Mouse (Mus musculus) kidney, embryonic 14.5 days (tissue): Measurements from ENCODE around the gene Prg3. TPM values are rescaled to one million over a fixed set of nuclear protein-coding genes. Genes with fewer than 3 reads are reported as not detected.

Experiments
- ATAC-seq: fragments of 200-750 bp; cut with Nextera tagmentation; 2 replicates; pipeline ENCODE4 v1.8.0; 2017; ENCODE audit warnings: moderate number of reproducible peaks, mild to moderate bottlenecking, moderate TSS enrichment, moderate library complexity; ENCODE audit not compliant: low FRiP score, low TSS enrichment
- H3K27ac ChIP-seq: fragments of 300-500 bp; sonication (generic); 2 replicates; pipeline ENCODE4 v1.5.1; 2014; ENCODE audit warnings: low read depth, mild to moderate bottlenecking, low read length, moderate library complexity, mixed read lengths
- H3K27me3 ChIP-seq: fragments of 300-500 bp; sonication (generic); 2 replicates; pipeline ENCODE4 v1.6.1; 2014; ENCODE audit warnings: mild to moderate bottlenecking, low read length; ENCODE audit not compliant: control insufficient read depth, insufficient read depth
- H3K36me3 ChIP-seq: fragments of 300-500 bp; sonication (generic); 2 replicates; pipeline ENCODE4 v1.6.1; 2014; ENCODE audit warnings: low read length, mixed read lengths; ENCODE audit not compliant: control insufficient read depth, insufficient read depth
- H3K4me1 ChIP-seq: fragments of 300-500 bp; sonication (generic); 2 replicates; pipeline ENCODE4 v1.6.1; 2014; ENCODE audit warnings: low read length, mixed read lengths; ENCODE audit not compliant: control insufficient read depth, insufficient read depth
- H3K4me2 ChIP-seq: fragments of 300-500 bp; sonication (generic); replicated peaks from 2 replicates; pipeline ENCODE4 v1.6.1; 2014; ENCODE audit warnings: low read depth, mild to moderate bottlenecking, low read length
- H3K4me3 ChIP-seq: fragments of 300-500 bp; sonication (generic); 2 replicates; pipeline ENCODE4 v1.5.1; 2014; ENCODE audit warnings: mild to moderate bottlenecking, low read length
- H3K9ac ChIP-seq: fragments of 300-500 bp; sonication (generic); 2 replicates; pipeline ENCODE4 v1.6.1; 2014; ENCODE audit warnings: low read depth, mild to moderate bottlenecking, low read length, moderate library complexity
- H3K9me3 ChIP-seq: fragments of 300-500 bp; sonication (generic); 2 replicates; pipeline ENCODE4 v1.6.1; 2016; ENCODE audit warnings: low read length; ENCODE audit not compliant: control insufficient read depth
- WGBS: fragments of 180-500 bp; shearing (Covaris S2); extraction: QIAGEN DNeasy Blood & Tissue Kit; methylation state at CpG from one replicate; pipeline ENCODE4 v1.1.7; 2014; 5-methylcytosine and 5-hydroxymethylcytosine counted together
- polyA plus RNA-seq: library from polyadenylated mRNA; unstranded; fragments of >200 nt; fragmentation: Nextera tagmentation; extraction: Ambion mirVana; gene quantifications from 2 replicates; pipeline ENCODE4 v1.2.1, GENCODE M21; 2014

The Prg3 gene
- polyA plus RNA-seq, 1 experiment from 2014 or later = not detected

GRCm38 (mm10) chr2:85006600-85006999, 18.6 kb downstream of the Prg3 start:
- Histone ChIP-seq H3K27me3 (no peaks in the 10 kb centered on the region), H3K36me3 (no peaks in the 10 kb centered on the region), H3K27ac (no peak overlapping the region), H3K9me3 (no peaks in the 10 kb centered on the region), H3K9ac (no peak overlapping the region), H3K4me1 (no peaks in the 10 kb centered on the region), H3K4me2 (no peak overlapping the region), H3K4me3 (no peak overlapping the region)
- 82% methylated on average over 7 of the region's 7 CpGs for WGBS
- ATAC-seq = no peak

- peaks cover 3% of the 10 kb centered on the region; the same call in 1 of the 2 replicates for H3K4me1 ChIP-seq
- H3K27me3 ChIP-seq = no peaks in the 10 kb centered on the region
- H3K9ac ChIP-seq = no peak overlapping the region
- no peak overlapping the region for H3K4me3 ChIP-seq
- ATAC-seq = no peak
- 24% methylated on average over 4 of the region's 4 CpGs for WGBS
- no peak overlapping the region for H3K4me2 ChIP-seq
- H3K36me3 ChIP-seq = no peaks in the 10 kb centered on the region
- no peak overlapping the region for H3K27ac ChIP-seq
- no peaks in the 10 kb centered on the region for H3K9me3 ChIP-seq
Observed at GRCm38 (mm10) chr2:85007729-85008128, 19.7 kb downstream of the Prg3 start.

DNA sequence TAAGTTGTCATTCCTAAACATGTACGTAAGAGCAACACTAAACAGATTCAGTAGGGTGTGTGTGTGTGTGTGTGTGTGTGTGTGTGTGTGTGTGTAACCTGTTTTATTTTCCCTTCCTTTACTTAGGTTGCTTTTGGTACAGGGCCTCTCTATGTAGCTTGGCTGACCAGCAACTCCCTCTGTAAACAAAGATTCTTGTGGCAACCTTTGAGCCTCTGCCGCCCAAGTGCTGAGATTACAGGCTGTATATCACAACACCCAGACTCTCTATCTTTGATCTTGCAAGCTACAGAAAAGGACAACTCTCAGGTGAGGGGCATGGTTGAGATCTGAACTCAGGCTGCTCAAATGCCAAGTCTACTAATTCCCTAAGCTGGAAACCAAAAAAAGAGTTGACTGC, 21.2 kb downstream of the Prg3 start:
- H3K9ac ChIP-seq = no peak overlapping the region
- no peak for ATAC-seq
- 54% methylated on average over 2 of the region's 2 CpGs for WGBS
- no peak overlapping the region for H3K4me2 ChIP-seq
- H3K4me3 ChIP-seq = no peak overlapping the region
- H3K9me3 ChIP-seq = no peaks in the 10 kb centered on the region
- no peak overlapping the region for H3K27ac ChIP-seq
- no peaks in the 10 kb centered on the region for H3K27me3 ChIP-seq
- no peaks in the 10 kb centered on the region for H3K36me3 ChIP-seq
- H3K4me1 ChIP-seq = peaks cover 3% of the 10 kb centered on the region; the same call in 1 of the 2 replicates

DNA sequence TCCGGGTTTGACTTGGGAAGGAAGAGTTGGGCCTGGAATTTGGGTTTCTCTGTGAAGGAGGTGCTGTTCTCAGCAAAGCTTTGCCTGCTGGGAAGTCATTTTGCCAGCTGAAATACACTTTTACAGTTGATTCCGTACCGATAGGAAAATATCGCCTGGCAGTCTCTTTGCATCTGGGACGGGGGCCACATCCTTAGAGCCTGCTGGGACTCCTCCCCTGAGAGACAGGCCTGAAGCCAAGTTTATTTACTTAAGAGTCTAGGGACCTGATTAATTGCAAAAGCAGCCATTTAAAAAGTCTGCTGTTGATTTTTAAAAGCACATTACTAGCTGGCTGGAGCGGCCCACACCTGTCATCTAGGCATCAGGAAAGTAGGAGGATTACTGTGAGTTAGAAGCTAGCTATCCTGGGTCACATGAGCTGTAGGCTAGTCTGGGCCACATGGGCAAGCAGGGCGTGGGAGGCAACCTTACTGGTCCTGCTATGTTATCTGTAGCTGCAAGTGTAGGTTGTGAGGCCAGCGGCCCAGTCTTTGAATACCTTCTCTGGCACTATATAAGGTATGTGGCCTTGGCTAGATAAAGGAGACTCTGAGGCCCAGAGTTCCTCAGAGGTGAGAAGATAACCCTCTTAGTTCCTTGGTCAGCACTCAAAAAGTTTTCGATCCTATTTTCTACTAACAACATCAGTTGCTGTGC, 24.0 kb downstream of the Prg3 start:
- Histone ChIP-seq H3K27me3 (no peaks in the 10 kb centered on the region), H3K27ac (no peak overlapping the region), H3K4me3 (no peak overlapping the region), H3K4me1 (peaks cover 3% of the 10 kb centered on the region; the same call in 1 of the 2 replicates), H3K9me3 (no peaks in the 10 kb centered on the region), H3K4me2 (no peak overlapping the region), H3K36me3 (no peaks in the 10 kb centered on the region), H3K9ac (no peak overlapping the region)
- peak; percentile 79 for ATAC-seq
- 30% methylated on average over 9 of the region's 9 CpGs for WGBS

- H3K4me1 ChIP-seq = peaks cover 3% of the 10 kb centered on the region; the same call in 1 of the 2 replicates
- ATAC-seq = 0 out of 2 replicates have a peak, but pooled peaks have one; percentile 7
- no peaks in the 10 kb centered on the region for H3K36me3 ChIP-seq
- H3K4me3 ChIP-seq = no peak overlapping the region
- no peak overlapping the region for H3K27ac ChIP-seq
- H3K27me3 ChIP-seq = no peaks in the 10 kb centered on the region
- no peak overlapping the region for H3K9ac ChIP-seq
- H3K4me2 ChIP-seq = no peak overlapping the region
- WGBS = 81% methylated on average over 14 of the region's 14 CpGs
- H3K9me3 ChIP-seq = no peaks in the 10 kb centered on the region
Observed at GRCm38 (mm10) chr2:85012679-85013078, 24.7 kb downstream of the Prg3 start.

GRCm38 (mm10) chr2:85013826-85014587, 26.0 kb downstream of the Prg3 start:
- H3K36me3 ChIP-seq = no peaks in the 10 kb centered on the region
- ATAC-seq = no peak
- no peaks in the 10 kb centered on the region for H3K9me3 ChIP-seq
- 75% methylated on average over 5 of the region's 5 CpGs for WGBS
- no peak overlapping the region for H3K4me3 ChIP-seq
- H3K9ac ChIP-seq = no peak overlapping the region
- H3K4me1 ChIP-seq = peaks cover 3% of the 10 kb centered on the region; the same call in 1 of the 2 replicates
- no peak overlapping the region for H3K4me2 ChIP-seq
- H3K27me3 ChIP-seq = no peaks in the 10 kb centered on the region
- H3K27ac ChIP-seq = no peak overlapping the region

- Histone ChIP-seq H3K36me3 (no peaks in the 10 kb centered on the region), H3K27ac (no peak overlapping the region), H3K9me3 (no peaks in the 10 kb centered on the region), H3K9ac (no peak overlapping the region), H3K4me2 (no peak overlapping the region), H3K4me3 (no peak overlapping the region), H3K4me1 (peaks cover 3% of the 10 kb centered on the region; the same call in 1 of the 2 replicates), H3K27me3 (no peaks in the 10 kb centered on the region)
- 26% methylated on average over 3 of the region's 3 CpGs for WGBS
- ATAC-seq = no peak
Observed at GRCm38 (mm10) chr2:85014588-85014982, 26.6 kb downstream of the Prg3 start.

DNA sequence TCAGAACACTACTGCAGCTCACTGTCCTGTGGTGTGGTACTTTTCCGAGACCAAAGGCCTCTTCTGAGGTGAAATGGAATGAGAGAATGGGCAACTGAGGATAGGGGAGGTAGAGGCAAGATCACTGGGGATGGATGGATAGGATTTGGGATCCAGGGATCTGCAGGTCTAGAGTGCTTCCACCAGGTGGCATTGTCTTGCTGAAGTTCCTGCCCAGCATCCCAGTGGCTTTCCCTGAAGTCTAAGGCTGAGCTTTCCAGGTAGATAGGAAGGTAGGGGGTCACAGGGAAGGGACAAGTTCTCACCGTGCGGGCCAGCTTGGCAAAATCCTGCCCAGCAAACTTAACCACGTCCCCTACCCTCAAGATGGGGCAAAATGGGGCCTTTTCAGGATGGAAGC, 34.0 kb downstream of the Prg3 start:
- WGBS = 12% methylated on average over 4 of the region's 4 CpGs
- no peaks in the 10 kb centered on the region for H3K36me3 ChIP-seq
- H3K4me2 ChIP-seq = no peak overlapping the region
- no peak overlapping the region for H3K9ac ChIP-seq
- no peak overlapping the region for H3K27ac ChIP-seq
- H3K4me3 ChIP-seq = no peak overlapping the region
- no peaks in the 10 kb centered on the region for H3K4me1 ChIP-seq
- H3K9me3 ChIP-seq = no peaks in the 10 kb centered on the region
- H3K27me3 ChIP-seq = no peaks in the 10 kb centered on the region
- no peak for ATAC-seq

DNA sequence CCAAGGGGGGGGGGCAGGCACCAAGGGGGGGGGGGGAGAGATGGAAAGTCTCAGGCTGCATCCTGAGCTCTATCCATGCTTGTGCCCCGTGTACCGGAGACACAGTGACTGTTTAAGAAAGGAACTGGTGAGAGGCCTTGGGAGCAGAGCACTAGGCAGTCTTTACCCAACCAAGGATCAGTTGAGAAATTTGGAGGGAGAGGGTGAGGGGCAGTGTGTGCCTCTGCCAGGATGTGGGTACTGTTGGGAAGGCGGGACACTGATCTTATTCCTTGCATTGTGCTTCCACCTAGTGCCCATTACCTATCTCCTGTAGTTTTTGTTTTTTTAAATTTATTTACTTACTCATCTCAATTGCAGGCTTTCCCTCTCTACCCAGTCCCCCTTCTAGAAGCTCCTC, 38.2 kb downstream of the Prg3 start:
- Histone ChIP-seq H3K36me3 (no peaks in the 10 kb centered on the region), H3K9me3 (no peaks in the 10 kb centered on the region), H3K4me1 (no peaks in the 10 kb centered on the region), H3K4me2 (no peak overlapping the region), H3K27ac (no peak overlapping the region), H3K9ac (no peak overlapping the region), H3K4me3 (no peak overlapping the region), H3K27me3 (no peaks in the 10 kb centered on the region)
- no peak; the same call in 1 of the 2 replicates for ATAC-seq
- 81% methylated on average over 3 of the region's 3 CpGs for WGBS
